Mouse (Mus musculus) cerebral cortex, adult 2 months (tissue): ENCODE results near the gene Tenm2.

Source experiments
- WGBS: fragments of 180-500 bp; shearing (Covaris S2); methylation state at CpG from one replicate; pipeline ENCODE4 v1.1.7; 2018; 5-methylcytosine and 5-hydroxymethylcytosine counted together

Tenm2 gene

DNA sequence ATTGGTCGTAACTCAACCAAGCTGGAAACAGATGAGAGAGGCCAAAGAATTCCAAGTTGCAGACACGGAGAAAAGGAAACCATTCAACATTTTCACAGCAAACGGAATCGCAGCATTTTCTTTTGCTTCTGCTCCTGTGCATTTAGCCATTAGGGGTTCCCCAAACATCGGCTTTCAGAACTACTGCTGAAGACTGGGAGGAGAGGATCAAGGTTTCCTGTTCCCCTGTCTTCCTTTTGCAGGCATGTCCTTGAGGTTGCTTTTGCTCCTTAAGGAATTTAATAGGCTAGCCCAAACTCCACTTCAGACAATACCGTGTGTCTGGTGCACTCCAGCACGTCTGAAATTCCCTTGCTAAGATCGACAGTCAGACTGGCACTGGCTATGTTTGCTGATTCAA is 541.0 kb downstream of the Tenm2 start:
- WGBS = 35% methylated on average over 8 of the region's 8 CpGs

DNA sequence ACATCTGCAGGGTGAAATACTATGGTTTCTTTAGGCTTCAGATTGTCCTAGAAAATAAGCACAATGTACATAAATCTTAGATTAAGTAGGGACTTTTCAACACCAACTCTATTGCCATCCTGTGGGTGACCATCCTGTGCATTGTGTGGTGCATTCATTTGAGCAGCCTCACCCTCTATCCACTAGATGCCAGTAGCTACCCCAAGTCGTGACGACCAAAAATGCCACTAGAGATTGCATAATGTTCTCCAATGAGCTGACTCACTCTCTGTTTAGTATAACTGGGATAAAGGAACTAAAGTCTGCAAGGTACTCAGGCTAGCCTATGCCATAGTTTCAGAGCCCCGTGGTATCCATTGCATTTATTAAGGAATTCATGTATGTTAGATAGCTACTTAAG is 543.1 kb downstream of the Tenm2 start:
- WGBS = 41% methylated on average over 3 of the region's 3 CpGs

DNA sequence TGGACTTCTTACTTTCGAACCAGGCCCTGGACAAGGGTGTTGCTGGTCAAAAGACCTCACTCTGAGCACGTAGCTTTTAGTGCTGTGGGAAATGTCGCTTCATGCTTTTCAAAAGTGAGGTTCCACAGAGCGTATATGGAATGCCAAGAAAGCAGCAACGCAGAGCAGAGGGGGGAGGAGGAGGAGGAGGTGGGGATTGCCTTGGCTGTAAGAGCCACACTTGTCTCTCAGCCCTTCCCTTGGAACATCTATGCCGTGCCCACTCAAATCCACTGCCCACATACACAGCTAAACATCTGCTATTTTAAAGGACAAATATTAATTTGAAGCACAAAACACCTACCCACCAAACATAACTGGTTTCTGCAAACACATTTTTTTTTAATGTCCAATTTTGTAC is 544.9 kb downstream of the Tenm2 start:
- WGBS = 44% methylated on average over 6 of the region's 6 CpGs

DNA sequence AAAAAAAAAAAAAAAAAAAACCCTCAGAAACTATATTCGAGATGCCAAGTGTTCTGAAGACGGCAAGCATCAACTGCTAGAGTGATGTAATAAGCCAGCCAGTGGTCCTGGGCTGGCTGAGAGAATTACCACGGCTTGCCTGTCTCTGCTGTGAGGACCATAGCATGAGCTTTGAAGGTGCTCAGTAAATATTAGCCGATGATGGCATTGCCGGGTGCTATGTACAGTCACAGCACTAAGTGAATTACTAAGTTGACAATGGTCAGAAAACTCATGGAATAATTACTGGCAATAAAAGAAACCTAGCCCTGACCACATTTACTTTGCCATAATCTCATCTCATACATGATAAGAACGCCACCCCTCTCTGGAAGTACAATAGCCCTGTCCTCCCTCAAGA is 549.5 kb downstream of the Tenm2 start:
- WGBS = 51% methylated on average over 6 of the region's 6 CpGs

DNA sequence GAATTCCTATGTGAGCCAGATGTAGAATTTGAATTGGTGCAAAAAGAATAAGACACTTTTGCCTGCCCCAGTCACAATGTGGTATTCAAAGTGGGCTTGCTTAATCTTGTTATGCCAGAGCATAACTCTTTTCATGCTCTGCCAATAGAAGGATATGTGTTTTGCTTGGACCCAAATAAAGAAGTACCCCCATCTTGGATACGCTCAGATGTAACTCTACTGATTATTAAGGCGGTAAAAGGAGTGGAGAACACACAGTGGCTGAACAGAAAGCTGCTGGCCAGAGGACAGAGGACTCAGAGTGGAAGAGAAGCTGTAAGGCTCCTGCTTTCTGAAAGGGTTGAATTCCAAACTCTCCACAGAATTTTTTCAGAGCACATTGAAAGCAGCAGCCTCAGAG is 556.4 kb downstream of the Tenm2 start:
- WGBS = 56% methylated on average over 2 of the region's 2 CpGs

DNA sequence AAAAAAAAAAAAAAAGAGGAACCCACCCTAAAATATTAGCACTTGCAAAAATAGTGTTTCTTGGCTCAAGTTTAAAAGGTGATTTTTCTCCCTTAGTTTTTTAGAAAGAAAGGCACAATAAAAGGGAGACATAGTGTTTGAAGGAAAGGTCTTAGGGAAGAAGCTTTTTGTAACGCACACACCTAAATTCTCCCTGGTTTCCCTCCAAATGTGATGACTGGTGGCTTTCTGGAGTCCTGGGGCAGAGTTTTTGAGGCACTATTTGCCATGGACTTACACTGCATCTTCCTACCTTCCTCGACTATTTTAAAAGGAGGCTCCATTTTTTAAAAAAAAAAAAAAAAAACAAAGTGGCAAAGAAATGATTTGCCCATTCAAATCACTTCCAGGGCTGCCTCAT is 557.2 kb downstream of the Tenm2 start:
- WGBS = 26% methylated on average over 2 of the region's 2 CpGs

DNA sequence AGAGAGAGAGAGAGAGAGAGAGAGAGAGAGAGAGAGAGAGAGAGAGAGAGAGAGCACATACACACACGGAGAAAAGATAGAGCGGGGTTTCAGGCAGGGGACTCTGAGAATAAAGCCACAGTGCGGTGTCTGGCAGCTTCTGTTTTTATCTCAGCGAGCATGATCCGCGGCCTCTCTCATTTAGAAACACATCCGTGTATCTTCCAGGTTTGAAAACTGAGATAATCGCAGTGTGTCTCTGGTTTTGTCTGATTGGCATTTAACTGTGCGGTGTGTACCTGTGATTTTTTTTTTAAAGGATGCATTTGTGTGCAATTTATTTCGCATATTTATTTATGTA is 557.7 kb downstream of the Tenm2 start:
- 7% methylated on average over 10 of the region's 10 CpGs for WGBS

DNA sequence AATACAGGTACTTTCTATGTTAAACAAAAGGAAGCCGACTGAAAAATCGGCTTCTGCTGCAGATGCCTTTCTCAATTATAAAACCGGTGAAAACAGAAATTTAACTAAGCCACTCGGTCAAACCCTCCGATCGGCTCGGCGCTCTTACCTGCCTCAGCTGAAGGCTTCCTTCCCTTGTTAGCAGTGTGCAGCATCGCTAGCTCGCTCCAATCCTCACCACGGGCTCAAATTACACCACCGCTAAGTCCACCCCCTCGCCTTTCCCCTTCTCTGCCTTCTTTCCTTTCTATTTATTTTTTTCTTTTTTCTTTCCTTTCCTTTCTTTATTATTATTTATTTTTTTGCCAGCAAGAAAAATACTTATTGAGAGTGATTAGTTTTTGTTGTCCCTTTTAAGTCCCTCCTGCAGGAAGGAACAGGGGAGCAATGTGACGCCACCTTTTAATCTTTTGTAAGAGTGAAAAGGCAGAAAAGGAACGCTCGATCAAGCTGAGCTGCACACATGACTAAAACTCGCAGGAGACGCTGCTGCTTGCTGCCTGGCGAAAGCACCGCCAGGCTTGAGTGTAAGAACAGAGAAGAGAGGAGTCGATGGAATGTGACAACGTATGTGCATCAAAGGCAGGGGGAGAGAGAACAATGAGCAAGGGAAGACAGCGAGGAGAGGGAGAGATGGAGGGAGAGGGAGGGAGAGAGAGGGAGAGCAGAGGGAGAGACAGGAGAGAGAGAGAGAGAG is 558.3 kb downstream of the Tenm2 start:
- WGBS = 1% methylated on average over 23 of the region's 23 CpGs

DNA sequence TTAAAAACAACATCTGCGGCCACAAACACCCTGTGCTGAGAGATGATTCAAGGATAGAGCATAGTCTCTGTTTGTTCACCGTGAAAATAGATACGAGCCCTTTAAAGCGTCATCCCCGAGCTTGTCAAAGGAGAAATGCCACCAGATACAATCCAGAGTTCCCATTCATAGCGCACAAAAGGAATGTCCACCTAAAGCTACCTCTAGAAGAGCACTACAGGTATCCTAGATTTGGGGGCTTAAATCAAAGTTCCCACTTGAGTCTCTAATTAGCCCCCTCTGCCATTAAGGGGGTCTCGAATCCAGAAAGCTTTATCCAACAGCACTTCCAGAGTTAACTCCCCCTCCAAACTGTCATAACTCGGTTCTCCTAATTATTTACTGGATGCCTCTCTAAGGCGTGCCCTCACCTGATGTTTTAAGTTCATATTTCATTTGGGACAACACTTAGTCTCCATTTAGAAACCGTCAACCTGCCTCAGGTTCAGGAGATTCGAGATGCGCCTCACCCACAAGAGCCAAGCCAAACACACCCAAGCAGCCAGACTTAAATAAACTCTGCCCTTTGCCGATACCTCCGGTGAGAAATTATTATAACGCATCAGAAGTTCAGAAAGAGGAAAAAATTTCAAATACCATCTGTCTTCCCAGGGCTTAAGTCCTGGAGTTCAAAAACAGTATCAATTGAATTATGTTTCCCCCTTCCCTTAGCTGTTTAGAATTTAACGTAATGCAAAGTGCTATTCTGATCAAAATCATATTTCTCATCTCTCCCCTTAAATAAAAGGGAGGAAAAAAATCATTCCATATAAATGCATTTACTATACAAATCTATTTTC is 559.1 kb downstream of the Tenm2 start:
- WGBS = 29% methylated on average over 16 of the region's 16 CpGs

DNA sequence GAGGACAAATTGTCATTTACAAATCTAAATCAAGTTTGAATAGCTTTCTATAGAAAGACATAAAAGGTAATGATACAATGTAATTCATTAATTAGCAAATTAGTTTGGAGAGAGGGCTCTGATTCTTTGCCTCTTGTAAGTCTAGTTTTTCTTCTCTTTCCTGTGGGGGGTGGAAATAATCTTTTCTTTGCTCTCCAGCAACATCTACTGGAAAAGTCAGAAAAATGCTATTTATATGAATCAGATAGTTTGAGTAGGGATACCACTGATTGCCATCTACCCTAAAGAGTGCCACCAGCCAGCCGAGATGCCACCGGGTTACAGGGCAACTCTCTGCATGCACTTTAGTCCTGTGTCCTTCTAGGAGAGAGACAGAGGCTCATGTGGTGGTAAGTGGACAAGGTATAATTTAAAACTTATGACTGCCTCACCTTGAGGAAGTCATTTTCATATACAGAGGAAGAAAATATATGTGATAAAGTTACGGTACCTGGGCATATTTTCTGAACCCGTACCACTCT is 560.8 kb downstream of the Tenm2 start:
- 70% methylated on average over 4 of the region's 4 CpGs for WGBS

DNA sequence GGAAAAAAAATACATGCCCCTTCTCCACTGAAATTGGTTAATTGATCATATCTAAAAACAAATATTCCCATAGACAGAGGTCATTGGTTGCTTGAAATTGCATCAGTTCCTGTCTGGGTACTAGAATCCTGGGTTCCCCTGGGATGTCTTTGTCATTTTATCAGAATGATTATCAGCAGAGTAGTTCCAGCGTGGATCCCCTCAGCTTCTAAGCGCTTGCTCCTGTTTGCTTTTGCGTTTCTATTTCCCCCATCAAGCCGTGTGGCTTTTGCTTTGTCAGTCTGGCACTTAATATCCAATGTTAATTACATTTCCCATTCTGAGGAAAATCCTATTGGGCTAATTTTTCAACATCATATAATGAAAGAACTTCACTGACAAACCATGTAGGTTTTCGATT is 561.6 kb downstream of the Tenm2 start:
- WGBS = 75% methylated on average over 5 of the region's 5 CpGs

DNA sequence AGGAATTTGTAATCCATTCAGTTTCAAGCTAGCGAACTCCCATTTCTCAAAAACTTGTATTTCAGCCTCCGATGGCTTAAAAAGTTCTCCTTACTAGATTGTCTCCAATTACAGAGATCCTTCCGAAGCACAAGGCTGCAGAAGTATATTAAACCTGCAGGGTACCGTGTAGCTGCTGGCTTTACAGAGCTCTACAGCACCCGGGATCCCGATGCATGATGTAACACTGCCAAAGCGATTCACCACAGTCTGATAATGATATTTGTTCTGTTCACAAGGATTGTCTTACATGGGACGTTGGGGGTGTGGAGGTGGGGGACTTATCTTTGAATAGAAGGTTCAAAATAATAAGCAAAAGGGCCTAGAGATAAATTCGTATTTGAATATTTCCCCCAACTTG is 564.6 kb downstream of the Tenm2 start:
- 52% methylated on average over 9 of the region's 9 CpGs for WGBS

DNA sequence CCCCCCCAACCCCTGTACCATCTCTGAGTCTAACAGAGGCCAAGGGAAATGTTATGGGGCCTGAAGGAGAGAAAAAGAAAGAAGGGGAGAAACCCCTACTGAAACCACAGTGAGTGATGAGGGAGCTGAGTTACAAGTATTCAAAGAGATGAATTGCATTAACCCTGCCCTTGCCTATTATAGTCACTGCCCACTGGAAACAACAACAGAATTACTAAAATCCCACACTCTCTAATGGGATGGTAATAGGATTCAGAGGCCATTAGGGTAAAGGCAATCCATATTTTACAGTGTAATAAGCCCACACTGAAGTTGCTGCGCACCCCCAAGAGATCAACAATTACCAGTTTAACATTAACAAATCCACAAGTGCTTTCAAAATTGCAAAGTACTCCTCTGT is 571.7 kb downstream of the Tenm2 start:
- 96% methylated on average over 1 of the region's 1 CpGs for WGBS

DNA sequence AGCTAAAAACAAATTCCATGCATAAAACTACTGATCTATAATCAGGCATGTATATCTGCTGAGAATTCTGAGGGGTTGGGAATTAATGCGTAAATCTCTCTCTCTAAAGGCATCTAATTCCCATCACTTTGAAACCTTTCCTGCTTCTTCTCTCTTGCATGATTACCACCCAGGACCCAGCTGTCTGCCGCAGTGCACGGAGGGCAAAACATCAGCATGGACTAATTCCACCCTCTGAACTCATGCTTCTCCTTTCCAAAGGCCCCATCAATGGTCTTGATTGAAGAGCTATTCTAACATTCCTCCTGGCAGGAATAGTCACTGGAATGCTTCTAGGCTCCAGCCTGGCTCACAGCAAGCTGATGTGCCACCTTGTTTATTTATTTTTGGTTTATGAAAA is 572.2 kb downstream of the Tenm2 start:
- WGBS = 74% methylated on average over 3 of the region's 3 CpGs

DNA sequence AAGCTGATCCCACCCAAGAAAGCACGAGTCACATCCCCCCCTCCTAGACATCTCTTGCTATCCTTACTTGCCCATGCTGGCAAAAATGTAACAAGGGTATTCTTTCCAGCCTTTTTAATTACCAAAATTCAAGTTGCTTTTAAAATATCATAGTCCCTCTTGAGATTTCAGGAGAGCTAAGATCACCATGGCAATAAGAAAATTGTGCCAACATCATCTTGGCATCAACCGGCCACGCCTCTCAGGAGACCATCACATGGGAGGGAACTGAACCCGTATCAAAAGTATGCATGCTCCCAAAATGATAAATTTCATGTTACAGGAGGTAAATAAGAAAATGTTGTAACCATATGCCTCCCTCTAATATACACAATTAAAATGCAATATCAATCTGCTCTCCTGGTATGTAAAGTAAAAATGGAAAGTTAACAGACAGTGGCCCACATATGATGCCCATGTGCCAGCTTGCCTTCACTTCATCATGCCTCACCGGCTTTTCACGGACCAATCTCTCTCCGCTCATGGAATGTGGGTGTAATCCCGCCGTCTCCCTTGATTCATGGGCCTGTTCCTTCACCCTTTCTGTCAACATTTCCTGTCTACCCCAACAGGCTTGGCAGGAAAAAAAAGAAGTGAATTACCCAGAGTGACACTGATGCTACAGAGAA is 582.0 kb downstream of the Tenm2 start:
- 53% methylated on average over 9 of the region's 9 CpGs for WGBS

DNA sequence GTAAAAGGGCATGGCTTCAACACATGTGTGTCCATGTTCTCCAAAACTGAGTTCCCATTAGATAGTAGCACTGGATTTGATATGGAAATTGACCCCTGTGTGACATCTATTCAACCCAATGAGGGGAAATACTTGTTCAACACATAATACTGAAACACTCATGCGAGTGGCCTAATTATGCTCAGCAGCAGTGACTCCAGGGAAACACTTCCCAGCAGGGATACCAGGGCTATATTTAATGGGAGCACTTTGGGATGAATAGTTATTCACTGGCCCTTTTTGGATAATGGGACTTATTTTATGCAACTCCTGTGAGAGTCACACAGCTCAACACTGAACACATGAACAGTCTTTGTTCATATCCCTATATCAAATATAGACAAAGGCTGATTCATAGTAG is 588.6 kb downstream of the Tenm2 start:
- 77% methylated on average over 1 of the region's 1 CpGs for WGBS

DNA sequence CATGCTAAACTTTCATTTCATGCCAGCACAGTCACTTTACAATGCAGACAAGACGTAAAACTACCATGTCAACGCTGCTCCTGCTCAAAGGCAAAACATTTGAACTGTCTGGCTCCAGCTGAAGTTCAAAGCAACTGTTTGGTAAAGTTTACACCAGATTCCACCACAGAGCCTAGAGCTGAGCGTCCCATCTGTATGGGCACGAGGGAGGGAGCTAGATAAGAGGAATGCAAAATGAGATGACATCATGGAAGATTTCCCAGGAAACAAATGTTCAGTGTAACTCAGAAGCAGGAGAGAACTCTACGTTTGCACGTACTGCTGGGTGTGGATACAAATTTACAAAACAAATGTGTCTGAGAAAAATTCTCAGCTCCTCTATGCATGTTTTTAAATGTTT is 600.7 kb downstream of the Tenm2 start:
- 22% methylated on average over 6 of the region's 6 CpGs for WGBS

DNA sequence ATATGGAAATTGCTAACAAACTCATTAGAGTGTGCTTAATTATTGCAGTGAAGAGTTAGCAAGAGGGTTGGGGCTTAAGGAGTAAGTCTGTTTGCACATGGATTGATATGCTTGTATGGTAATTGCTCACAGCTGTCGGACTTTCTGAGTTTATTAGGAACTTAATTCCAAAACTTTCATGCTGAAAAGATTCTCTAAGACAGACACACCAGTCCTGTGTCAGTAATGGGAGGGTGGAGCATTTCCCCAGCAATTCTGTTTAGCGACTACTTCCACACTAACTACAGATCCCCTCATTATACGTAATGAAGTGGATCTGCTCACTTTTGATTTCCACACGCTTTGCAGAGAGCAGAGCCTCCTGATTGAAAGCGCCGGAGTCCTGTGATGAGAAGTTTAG is 622.0 kb downstream of the Tenm2 start:
- WGBS = 64% methylated on average over 6 of the region's 6 CpGs

DNA sequence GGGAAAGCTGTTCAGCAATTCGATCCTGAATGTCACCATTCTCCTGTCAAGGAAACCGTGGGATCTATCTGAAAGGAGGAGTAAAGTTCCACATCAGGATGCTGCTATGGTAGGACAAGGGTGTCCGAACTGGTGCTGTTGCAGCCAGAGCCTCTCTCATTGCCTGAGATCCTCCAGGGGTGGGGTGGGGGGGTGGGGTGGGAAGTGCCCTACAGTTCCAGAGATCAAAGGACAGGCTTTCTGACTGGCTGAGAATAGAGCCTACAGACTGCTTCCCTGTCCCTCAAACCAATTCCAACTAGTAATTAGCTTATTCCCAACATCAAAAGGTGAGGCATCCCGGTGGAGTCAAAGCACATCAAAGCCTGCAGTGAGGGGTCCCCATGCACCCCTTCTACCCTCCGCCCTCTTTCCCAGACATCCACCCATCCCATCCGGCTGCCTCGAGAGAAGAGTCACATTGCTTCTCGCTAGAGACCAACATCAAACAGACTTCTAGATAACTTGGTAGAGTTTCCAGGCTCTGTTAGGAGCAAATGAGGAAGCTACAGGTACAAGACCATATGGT is 630.9 kb downstream of the Tenm2 start:
- 60% methylated on average over 8 of the region's 8 CpGs for WGBS

DNA sequence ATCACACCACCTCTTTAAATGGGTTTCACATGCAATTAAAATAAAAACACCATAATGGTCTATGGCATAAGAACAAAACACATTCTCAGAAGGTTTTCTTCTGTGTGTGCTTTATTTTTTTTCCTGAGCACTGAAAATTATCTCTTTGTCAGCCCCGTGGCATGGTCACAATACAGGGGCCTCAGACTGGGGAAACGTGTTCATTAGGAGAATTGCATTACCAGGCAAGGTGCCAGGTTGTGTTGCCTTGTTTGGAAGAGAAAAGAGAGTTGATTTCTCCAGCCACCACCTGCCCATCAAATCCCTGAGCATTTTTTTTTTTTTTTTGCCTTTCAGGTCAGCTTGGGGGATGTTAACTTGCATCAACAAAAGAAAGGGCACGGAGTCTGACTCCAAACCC is 631.5 kb downstream of the Tenm2 start:
- WGBS = 39% methylated on average over 3 of the region's 3 CpGs

DNA sequence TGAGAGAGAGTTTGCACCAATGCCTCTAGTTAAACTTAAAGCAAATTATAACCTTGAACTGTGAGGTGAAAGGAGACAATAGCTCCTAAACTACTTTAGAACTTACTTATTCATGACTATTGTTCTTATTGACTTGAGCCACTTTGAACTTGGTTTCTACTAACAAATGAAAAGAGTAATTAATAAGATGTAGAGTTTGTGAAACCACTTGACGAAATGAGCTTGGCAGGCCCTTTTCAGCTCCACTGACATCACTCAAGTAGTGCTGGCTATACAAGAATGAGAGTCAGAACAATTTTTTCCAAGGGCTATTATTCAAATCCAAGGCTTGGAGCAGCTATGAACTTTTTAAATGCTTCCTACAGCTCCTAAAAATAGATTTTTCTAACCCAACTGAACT is 643.3 kb downstream of the Tenm2 start:
- WGBS = 69% methylated on average over 1 of the region's 1 CpGs

DNA sequence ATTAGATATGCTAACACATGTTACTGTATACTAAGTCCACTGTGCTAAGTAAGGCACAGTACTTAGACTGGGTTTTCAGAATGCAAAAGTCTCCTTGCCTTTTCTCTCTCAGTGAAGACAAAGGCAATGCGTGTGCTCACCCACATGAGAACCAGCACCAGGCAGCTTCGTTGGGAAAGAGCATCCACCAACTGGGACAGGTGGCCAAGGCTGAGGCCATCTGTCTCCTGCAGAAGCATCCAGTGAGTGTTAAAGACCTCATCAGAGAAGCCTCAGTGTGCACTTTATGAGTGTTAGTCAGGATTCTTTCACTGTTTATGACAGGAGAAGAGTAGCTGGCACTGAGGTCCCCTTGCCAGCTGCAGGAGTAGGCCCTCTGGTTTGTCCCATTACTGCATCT is 669.6 kb downstream of the Tenm2 start:
- 40% methylated on average over 2 of the region's 2 CpGs for WGBS
